Mouse (Mus musculus) olfactory bulb, adult 2 months (tissue): ENCODE results near the gene Rpusd3.

Experiments
- CTCF ChIP-seq: fragments of 200-500 bp; IDR thresholded peaks from 2 replicates; pipeline ENCODE4 v1.5.1; 2012; ENCODE audit warnings: low read depth, mild to moderate bottlenecking, low read length, moderate library complexity; ENCODE audit not compliant: insufficient read depth
- POLR2A ChIP-seq: fragments of 200-500 bp; IDR thresholded peaks from 2 replicates; pipeline ENCODE4 v1.6.1; 2012; ENCODE audit warnings: mild to moderate bottlenecking, low read depth, low read length, moderate library complexity; ENCODE audit not compliant: insufficient read depth

- no peak for TF ChIP-seq POLR2A
- TF ChIP-seq CTCF: no peak
Observed at GRCm38 (mm10) chr6:113437135-113437534, 18.0 kb upstream of the Rpusd3 start.
